Mouse (Mus musculus) heart, adult 2 months (tissue): ENCODE data around the gene Tspan6.

Experiments used
- CTCF ChIP-seq: fragments of 200-600 bp; IDR thresholded peaks from 2 replicates; pipeline ENCODE4 v1.8.1; 2022; ENCODE audit warnings: antibody characterized with exemption, mild to moderate bottlenecking, moderate library complexity
- EP300 ChIP-seq: fragments of 200-500 bp; IDR thresholded peaks from 2 replicates; pipeline ENCODE4 v1.6.1; 2011; ENCODE audit warnings: low read depth, low read length, control low read depth; ENCODE audit not compliant: insufficient read depth
- POLR2A ChIP-seq: fragments of 200-500 bp; IDR thresholded peaks from 2 replicates; pipeline ENCODE4 v1.6.1; 2011; ENCODE audit warnings: mild to moderate bottlenecking, low read depth, low read length, control low read depth; ENCODE audit not compliant: insufficient read depth

GRCm38 (mm10) chrX:133887308-133887707, 10.9 kb downstream of the Tspan6 start:
- TF ChIP-seq CTCF (no peak), POLR2A (no peak), EP300 (no peak)
